ENCODE assay signal across 22 mouse cellular contexts in genomic region chr7:43451726-43452125, GRCm38 (mm10). TPM values are rescaled to one million over a fixed set of nuclear protein-coding genes. Genes with fewer than 3 reads are reported as not detected.
"Had no signal": no experiment of that assay in that cellular context is flagged by ENCODE, and none has a peak within 500 bp of the region (broad histone marks: within the 10 kb centered on the region; RNA-seq: fewer than 3 reads in every experiment).

No protein-coding gene starts in this region.

- H3K9ac ChIP-seq: liver, embryonic 14.5 days; lung, embryonic 14.5 days; midbrain, embryonic 13.5 days; midbrain, embryonic 15.5 days; neural tube, embryonic 12.5 days; stomach, embryonic 15.5 days had no signal

- ATAC-seq: midbrain, embryonic 15.5 days had no signal

- H3K27me3 ChIP-seq: megakaryocyte, embryonic 14.5 days; midbrain, embryonic 13.5 days; midbrain, embryonic 15.5 days; neural tube, embryonic 12.5 days; stomach, embryonic 15.5 days had no signal

- H3K9me3 ChIP-seq: megakaryocyte, embryonic 14.5 days; midbrain, embryonic 13.5 days; midbrain, embryonic 15.5 days; neural tube, embryonic 12.5 days; stomach, embryonic 15.5 days had no signal

- H3K27ac ChIP-seq: liver, embryonic 14.5 days; macrophage; midbrain, embryonic 13.5 days; midbrain, embryonic 15.5 days; neural tube, embryonic 12.5 days; stomach, embryonic 15.5 days had no signal

- DNase-seq: lung, embryonic 14.5 days; lung, postnatal 14 days; right cerebral cortex, postnatal 14 days; thymus, adult 18-20 months; thymus, postnatal 14 days; thymus, postnatal 36 days had no signal

- H3K4me2 ChIP-seq: lung, embryonic 14.5 days; midbrain, embryonic 11.5 days; midbrain, embryonic 13.5 days; midbrain, embryonic 15.5 days; neural tube, embryonic 12.5 days; stomach, embryonic 15.5 days had no signal

- H3K4me1 ChIP-seq: midbrain, embryonic 13.5 days; midbrain, embryonic 15.5 days; neural tube, embryonic 12.5 days; stomach, embryonic 15.5 days had no signal

- H3K4me3 ChIP-seq: megakaryocyte, embryonic 14.5 days; midbrain, embryonic 13.5 days; midbrain, embryonic 15.5 days; neural tube, embryonic 12.5 days; stomach, embryonic 15.5 days had no signal

RNA-seq across cellular contexts. Expression of gene Gm45233, which starts 7.8 kb away (rescaled TPM):
- total RNA-seq: monocyte, adult 5-6 weeks; neutrophil, adult 5-6 weeks had no signal
- polyA plus RNA-seq: lung, embryonic 14.5 days; lung, embryonic 16.5 days; macrophage; midbrain, embryonic 11.5 days; midbrain, embryonic 15.5 days; spleen, adult 2 months; thymus, postnatal 0 days had no signal

RNA-seq across cellular contexts. Expression of gene Cldnd2, which starts 11.1 kb away (rescaled TPM):
- total RNA-seq: midbrain, postnatal 0 days; monocyte, adult 5-6 weeks; neutrophil, adult 5-6 weeks had no signal
- polyA plus RNA-seq: liver, embryonic 14.5 days; liver, embryonic 16.5 days; lung, embryonic 14.5 days; lung, embryonic 16.5 days; macrophage; midbrain, embryonic 11.5 days; midbrain, embryonic 13.5 days; midbrain, embryonic 15.5 days; midbrain, postnatal 0 days; neural tube, embryonic 12.5 days; neural tube, embryonic 14.5 days; stomach, embryonic 15.5 days; thymus, postnatal 0 days had no signal

RNA-seq across cellular contexts. Expression of gene Nkg7, which starts 14.9 kb away (rescaled TPM):
- total RNA-seq: midbrain, postnatal 0 days had no signal
- polyA plus RNA-seq: midbrain, embryonic 11.5 days; midbrain, embryonic 13.5 days; neural tube, embryonic 14.5 days had no signal
